Mouse (Mus musculus) liver, adult (tissue): ENCODE measurements around the gene Mrps17.

ENCODE experiments used
- GATA4 ChIP-seq: IDR thresholded peaks from 2 replicates; pipeline ENCODE4 v1.6.1; 2014; ENCODE audit warnings: mild to moderate bottlenecking, low read length; ENCODE audit not compliant: insufficient replicate concordance

Mrps17 gene

GRCm38 (mm10) chr5:129715326-129715861, at the start of gene Mrps17:
Gene Mrps17 (plus strand): TSS chr5:129715497.
- TF ChIP-seq GATA4: peak; percentile 99; the same call in 1 of the 2 replicates

- TF ChIP-seq GATA4: no peak
These were observed 48.9 kb upstream of the Mrps17 start for GRCm38 (mm10) chr5:129666271-129666909.

GRCm38 (mm10) chr5:129667851-129668250, 47.4 kb upstream of the Mrps17 start:
- TF ChIP-seq GATA4: no peak

- no peak for TF ChIP-seq GATA4
These were observed 45.8 kb upstream of the Mrps17 start for GRCm38 (mm10) chr5:129669453-129670035.

- TF ChIP-seq GATA4: peak; percentile 7; the same call in 1 of the 2 replicates
These were observed 45.2 kb upstream of the Mrps17 start, which contains the start of gene Zfp11 for GRCm38 (mm10) chr5:129670036-129670458. Gene Zfp11 (minus strand): TSS chr5:129670099.

GRCm38 (mm10) chr5:129687621-129688020, 27.7 kb upstream of the Mrps17 start:
- TF ChIP-seq GATA4: no peak

- TF ChIP-seq GATA4: peak; percentile 75
These were observed 24.8 kb upstream of the Mrps17 start for GRCm38 (mm10) chr5:129690528-129690927.

GRCm38 (mm10) chr5:129700506-129700905, 14.8 kb upstream of the Mrps17 start:
- no peak for TF ChIP-seq GATA4

- no peak for TF ChIP-seq GATA4
These were observed 13.6 kb upstream of the Mrps17 start for GRCm38 (mm10) chr5:129701706-129702105.

GRCm38 (mm10) chr5:129703368-129703767, 11.9 kb upstream of the Mrps17 start:
- peak; percentile 55; the same call in 1 of the 2 replicates for TF ChIP-seq GATA4

- TF ChIP-seq GATA4: no peak
These were observed 6.9 kb upstream of the Mrps17 start, which contains the start of gene Sept14 for GRCm38 (mm10) chr5:129708412-129708811. Gene Sept14 (minus strand): TSS chr5:129708512.

GRCm38 (mm10) chr5:129717016-129717415, 1.7 kb downstream of the Mrps17 start:
- no peak for TF ChIP-seq GATA4

- no peak for TF ChIP-seq GATA4
These were observed 4.9 kb downstream of the Mrps17 start for GRCm38 (mm10) chr5:129720176-129720575.

GRCm38 (mm10) chr5:129724268-129724667, 9.0 kb downstream of the Mrps17 start:
- no peak for TF ChIP-seq GATA4

GRCm38 (mm10) chr5:129724834-129725773, 9.8 kb downstream of the Mrps17 start, which contains the start of gene Nipsnap2:
Gene Nipsnap2 (plus strand): TSS chr5:129725063.
- TF ChIP-seq GATA4: peak; percentile 80; the same call in 1 of the 2 replicates

- TF ChIP-seq GATA4: no peak
These were observed 10.6 kb downstream of the Mrps17 start for GRCm38 (mm10) chr5:129725774-129726392.
